ENCODE assay signal across 8 mouse cellular contexts in the genomic region with DNA sequence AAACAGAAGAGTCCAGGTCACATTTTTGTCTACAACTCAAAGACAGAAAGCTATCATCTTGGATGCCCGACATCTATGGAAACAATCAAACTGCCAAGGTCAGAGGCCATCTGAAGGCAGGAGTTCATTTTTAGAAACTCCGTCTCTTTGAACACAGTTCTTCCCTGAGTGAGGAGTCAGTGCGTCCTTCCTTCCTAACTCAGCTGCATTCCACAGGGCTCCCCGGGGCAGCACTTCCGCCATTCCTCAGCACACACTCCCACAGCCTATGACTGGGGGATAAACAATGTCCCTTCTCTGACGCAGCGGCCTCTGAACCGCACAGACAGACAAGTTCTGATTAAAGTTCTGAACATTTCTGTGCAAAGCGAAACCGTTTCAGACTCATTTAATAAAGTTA. TPM values are rescaled to one million over a fixed set of nuclear protein-coding genes. Genes with fewer than 3 reads are reported as not detected.
DNase-seq lines count a peak whose midpoint lies in the region; ATAC-seq and TF ChIP-seq lines count a peak whose summit lies in the region.

No protein-coding gene starts in this region.

- no peak for TF ChIP-seq POLR2A in kidney, adult 2 months (IDR thresholded peaks at IDR 0.05; ENCODE audit: low read depth, low read length)

- H3K36me3 ChIP-seq in kidney, adult 2 months (ENCODE audit: control insufficient read depth, insufficient read depth, low read length) = peaks cover 24% of the 10 kb centered on the region
- peaks cover 50% of the 10 kb centered on the region for H3K36me3 ChIP-seq in lung, embryonic 16.5 days (ENCODE audit: control insufficient read depth, insufficient read depth, low read length)

- peaks cover 10% of the 10 kb centered on the region for H3K4me1 ChIP-seq in kidney, adult 2 months (ENCODE audit: control insufficient read depth, insufficient read depth, low read length)
- H3K4me1 ChIP-seq in lung, embryonic 16.5 days (replicated peaks; ENCODE audit: control insufficient read depth, insufficient read depth, low read length) = peaks cover 18% of the 10 kb centered on the region

- H3K27me3 ChIP-seq in kidney, adult 2 months (replicated peaks; ENCODE audit: control insufficient read depth, insufficient read depth, low read length) = no peaks in the 10 kb centered on the region
- H3K27me3 ChIP-seq in lung, embryonic 16.5 days (ENCODE audit: control insufficient read depth, insufficient read depth, low read depth, low read length) = no peaks in the 10 kb centered on the region

- no peak overlapping the region for H3K4me2 ChIP-seq in lung, embryonic 16.5 days (ENCODE audit: low read depth, low read length)

- no peak overlapping the region for H3K4me3 ChIP-seq in kidney, adult 2 months (ENCODE audit: insufficient read depth, low read depth, low read length)
- H3K4me3 ChIP-seq in lung, embryonic 16.5 days (ENCODE audit: low read length) = no peak overlapping the region

- ATAC-seq in lung, embryonic 16.5 days (ENCODE audit: low read depth) = peak; percentile 96

- no peaks in the 10 kb centered on the region for H3K9me3 ChIP-seq in lung, embryonic 16.5 days (ENCODE audit: control insufficient read depth, low read length)

- WGBS in kidney, adult 2 months = 15% methylated on average over 10 of the region's 10 CpGs
- 9% methylated on average over 10 of the region's 10 CpGs for WGBS in lung, embryonic 16.5 days

- H3K9ac ChIP-seq in lung, embryonic 16.5 days (ENCODE audit: low read length) = peak overlapping the region; percentile 49; the same call in 1 of the 2 replicates

- TF ChIP-seq CTCF in kidney, adult 2 months (conservative IDR thresholded peaks at IDR 0.05; ENCODE audit: insufficient read depth, insufficient read length, low read depth, low read length) = no peak

- peak; percentile 52 for DNase-seq in ovary, postnatal 36 days (ENCODE audit: low spot score)
- DNase-seq in ovary, postnatal 14 days (ENCODE audit: low spot score) = no peak
- DNase-seq in heart, adult 9 months (ENCODE audit: low spot score in 2 of 2) = peak; percentile 66 to 70
- DNase-seq in kidney, adult 2 months = peak; percentile 86
- DNase-seq in spleen, postnatal 10 days (ENCODE audit: low spot score in 2 of 2) = no peak
- no peak for DNase-seq in adipocyte (ENCODE audit: low spot score)
- no peak for DNase-seq in gastrocnemius, postnatal 10 days

- peak overlapping the region; percentile 89 for H3K27ac ChIP-seq in kidney, adult 2 months (ENCODE audit: insufficient read depth, low read depth, low read length)
- peak overlapping the region; percentile 76 for H3K27ac ChIP-seq in lung, embryonic 16.5 days (ENCODE audit: low read length)

RNA-seq across cellular contexts. Expression of gene Gnpnat1, which starts 58.9 kb away (rescaled TPM):
- polyA plus RNA-seq in kidney, adult 2 months (2012; rRNA removed) = 8.0 and 10.1 TPM in 2 replicates
- polyA plus RNA-seq in lung, embryonic 16.5 days (2015; fragmentation: Nextera tagmentation; extraction: Ambion mirVana) = 43.6 and 45.4 TPM in 2 replicates
- 10 to 100 TPM; 11.5 to 14.8 TPM for total RNA-seq in gastrocnemius, postnatal 10 days (2021)

Comparison
In these comparisons a context has a peak if more than half of its experiments do, and no peak if none do; other contexts are left out.
1. DNase-seq: peak in ovary, postnatal 36 days (single experiment), heart, adult 9 months (2 of 2) and kidney, adult 2 months (single experiment); none in ovary, postnatal 14 days (single experiment), spleen, postnatal 10 days (0 of 2), adipocyte (single experiment) and gastrocnemius, postnatal 10 days (single experiment).